Mouse (Mus musculus) liver, embryonic 11.5 days (tissue): ENCODE measurements around the gene Olfr1270. TPM values are rescaled to one million over a fixed set of nuclear protein-coding genes. Genes with fewer than 3 reads are reported as not detected.

Experiments
- polyA plus RNA-seq: library from polyadenylated mRNA; unstranded; fragments of >200 nt; fragmentation: Nextera tagmentation; extraction: Ambion mirVana; gene quantifications from 2 replicates; pipeline ENCODE4 v1.2.1, GENCODE M21; 2014

Olfr1270 gene
- polyA plus RNA-seq, 1 experiment from 2014 or later, result not detected

Other genes with a start within 250 kb of the Olfr1270 start
- gene Olfr1258, start 225.8 kb downstream of the Olfr1270 start, polyA plus RNA-seq, result not detected in 2 replicates
- not detected in 2 replicates for gene Olfr1259, start 204.4 kb downstream of the Olfr1270 start, polyA plus RNA-seq
- gene Olfr1260, start 178.8 kb downstream of the Olfr1270 start, polyA plus RNA-seq, result not detected in 2 replicates
- not detected in 2 replicates for gene Olfr1261, start 161.9 kb downstream of the Olfr1270 start, polyA plus RNA-seq
- gene Olfr1262, start 152.9 kb downstream of the Olfr1270 start, polyA plus RNA-seq, result not detected in 2 replicates
- gene Olfr1263, start 141.0 kb downstream of the Olfr1270 start, polyA plus RNA-seq, result not detected in 2 replicates
- not detected in 2 replicates for gene Olfr1264, start 127.5 kb downstream of the Olfr1270 start, polyA plus RNA-seq
- not detected in 2 replicates for gene Olfr1265, start 117.8 kb downstream of the Olfr1270 start, polyA plus RNA-seq
- gene Olfr140, start 89.5 kb downstream of the Olfr1270 start, polyA plus RNA-seq, result not detected in 2 replicates
- not detected in 2 replicates for gene Olfr1269, start 31.7 kb downstream of the Olfr1270 start, polyA plus RNA-seq
- gene Olfr32, start 10.8 kb downstream of the Olfr1270 start, polyA plus RNA-seq, result not detected in 2 replicates
- gene Olfr1506, start 71.4 kb upstream of the Olfr1270 start, polyA plus RNA-seq, result not detected in 2 replicates
- gene Olfr142, start 104.5 kb upstream of the Olfr1270 start, polyA plus RNA-seq, result not detected in 2 replicates
- not detected in 2 replicates for gene Olfr1271, start 117.9 kb upstream of the Olfr1270 start, polyA plus RNA-seq
- gene Olfr1272, start 139.8 kb upstream of the Olfr1270 start, polyA plus RNA-seq, result not detected in 2 replicates
- gene Gm13769, start 169.1 kb upstream of the Olfr1270 start, polyA plus RNA-seq, result not detected in 2 replicates
- gene Olfr1274-ps, start 245.6 kb upstream of the Olfr1270 start, polyA plus RNA-seq, result not detected in 2 replicates